Mouse (Mus musculus) lung, embryonic 14.5 days (tissue): ENCODE measurements around the gene Zfp369. TPM values are rescaled to one million over a fixed set of nuclear protein-coding genes. Genes with fewer than 3 reads are reported as not detected.

ENCODE experiments used
- ATAC-seq: fragments of 200-750 bp; cut with Nextera tagmentation; 2 replicates; pipeline ENCODE4 v1.8.0; 2017; ENCODE audit warnings: mild to moderate bottlenecking, moderate TSS enrichment, moderate library complexity; ENCODE audit not compliant: insufficient read depth
- DNase-seq: peaks from one replicate; pipeline ENCODE4 v3.0.0-alpha.2; 2015
- H3K27ac ChIP-seq: fragments of 300-500 bp; sonication (generic); 2 replicates; pipeline ENCODE4 v1.5.1; 2014; ENCODE audit warnings: low read depth, mild to moderate bottlenecking, moderate library complexity
- H3K27me3 ChIP-seq: fragments of 300-500 bp; sonication (generic); 2 replicates; pipeline ENCODE4 v1.6.1; 2014; ENCODE audit warnings: low read length, control low read depth; ENCODE audit not compliant: insufficient read depth
- H3K36me3 ChIP-seq: fragments of 300-500 bp; sonication (generic); 2 replicates; pipeline ENCODE4 v1.6.1; 2014; ENCODE audit warnings: control low read depth; ENCODE audit not compliant: insufficient read depth
- H3K4me1 ChIP-seq: fragments of 300-500 bp; sonication (generic); 2 replicates; pipeline ENCODE4 v1.6.1; 2014; ENCODE audit warnings: antibody characterized with exemption, control low read depth; ENCODE audit not compliant: insufficient read depth
- H3K4me2 ChIP-seq: fragments of 300-500 bp; sonication (generic); 2 replicates; pipeline ENCODE4 v1.6.1; 2014; ENCODE audit warnings: mild to moderate bottlenecking
- H3K4me3 ChIP-seq: fragments of 300-500 bp; sonication (generic); 2 replicates; pipeline ENCODE4 v1.5.1; 2014; ENCODE audit warnings: low read depth, low read length
- H3K9ac ChIP-seq: fragments of 300-500 bp; sonication (generic); 2 replicates; pipeline ENCODE4 v1.6.1; 2014
- H3K9me3 ChIP-seq: fragments of 300-500 bp; sonication (generic); 2 replicates; pipeline ENCODE4 v1.6.1; 2016; ENCODE audit warnings: low read depth, low read length, control low read depth
- CTCF ChIP-seq: IDR thresholded peaks from 2 replicates; pipeline ENCODE4 v1.5.1; 2016; ENCODE audit warnings: antibody characterized with exemption, low read depth
- WGBS: fragments of 180-500 bp; shearing (Covaris S2); extraction: QIAGEN DNeasy Blood & Tissue Kit; methylation state at CpG from one replicate; pipeline ENCODE4 v1.1.7; 2014; 5-methylcytosine and 5-hydroxymethylcytosine counted together
- polyA plus RNA-seq: library from polyadenylated mRNA; unstranded; fragments of >200 nt; fragmentation: Nextera tagmentation; extraction: Ambion mirVana; gene quantifications from 2 replicates; pipeline ENCODE4 v1.2.1, GENCODE M21; 2014

Zfp369 gene
- polyA plus RNA-seq: 17.2 and 17.9 TPM in 2 replicates

DNA sequence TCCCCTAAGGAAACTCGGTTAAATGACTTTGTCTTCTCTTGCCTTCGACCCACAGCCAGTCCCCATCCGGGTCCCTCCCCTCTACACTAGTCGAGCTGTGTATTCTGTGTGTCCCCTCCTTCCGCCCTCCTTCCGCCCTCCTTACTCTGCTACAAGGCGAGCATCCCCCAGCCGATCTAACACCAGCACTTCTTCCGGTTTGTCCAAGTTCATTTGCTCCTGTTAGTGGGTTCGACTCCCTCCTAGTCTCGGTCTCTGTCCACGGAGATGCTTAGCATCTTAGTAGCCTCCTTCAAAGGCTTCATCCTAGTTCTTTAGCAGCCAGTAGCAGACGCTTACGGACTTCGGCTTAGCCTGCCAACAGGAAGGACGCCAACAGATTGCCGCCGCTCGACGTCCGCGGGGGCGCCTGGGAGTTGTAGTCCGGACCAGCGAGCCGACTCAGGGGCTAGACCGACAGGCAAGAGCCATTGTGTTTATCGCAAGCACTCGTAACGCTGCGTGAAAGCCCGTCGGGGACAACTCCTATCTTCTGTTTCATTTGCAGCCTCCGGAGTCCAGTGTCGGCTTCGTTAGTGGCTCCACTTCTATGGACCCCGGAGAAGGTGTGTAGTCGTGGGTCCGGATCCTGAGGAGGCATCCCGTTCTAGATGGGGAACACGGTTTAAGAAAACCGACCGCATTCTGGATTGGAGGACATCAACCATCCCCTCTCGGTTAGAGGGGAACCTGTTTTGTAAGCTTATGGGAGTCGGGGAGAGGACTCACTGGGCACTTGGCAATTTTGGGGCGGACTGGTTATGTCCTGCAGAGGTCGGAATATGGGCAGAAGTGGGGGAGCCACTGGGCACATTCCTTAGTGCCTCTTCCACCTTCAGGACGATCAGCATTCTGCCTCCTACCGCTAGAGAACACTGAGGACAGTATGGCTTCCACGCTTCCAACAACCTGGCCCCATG is at the start of gene Zfp369:
Gene Zfp369, plus strand, starts transcription at position 432 of the 959 bp plus-strand sequence.
- H3K4me2 ChIP-seq: peak within 1 kb of the TSS; percentile 70
- WGBS: under 1% methylated on average over 50 of the region's 50 CpGs
- peak within 1 kb of the TSS; percentile 83 for H3K27ac ChIP-seq
- H3K4me1 ChIP-seq: no peaks in the 10 kb centered on the region
- ATAC-seq: peak; percentile 99
- H3K27me3 ChIP-seq: no peaks in the 10 kb centered on the region
- peak within 1 kb of the TSS; percentile 70 for H3K9ac ChIP-seq
- TF ChIP-seq CTCF: peak; percentile 35
- peaks cover 10% of the 10 kb centered on the region; the same call in 1 of the 2 replicates for H3K9me3 ChIP-seq
- H3K4me3 ChIP-seq: peak within 1 kb of the TSS; percentile 51
- H3K36me3 ChIP-seq: no peaks in the 10 kb centered on the region
- peak; percentile 96 for DNase-seq

DNA sequence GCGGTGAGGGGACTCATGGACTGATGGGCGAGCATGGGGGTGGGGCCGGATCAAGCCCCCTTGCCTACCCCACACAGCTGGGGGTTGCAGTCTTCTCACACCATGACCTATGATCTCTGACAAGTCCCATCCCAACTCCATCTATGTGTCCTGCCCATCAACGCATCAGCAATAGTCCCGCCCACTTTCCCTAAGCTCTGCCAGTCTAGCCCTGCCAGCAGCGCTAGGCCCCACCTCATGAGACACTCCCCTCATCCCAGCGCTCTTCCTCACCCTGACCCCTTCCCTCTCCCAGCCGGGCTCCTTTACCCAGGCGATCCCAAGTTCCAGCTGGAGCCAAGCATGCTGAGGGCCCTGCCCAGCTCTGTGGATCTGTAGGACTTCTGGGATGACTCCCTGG is 41.4 kb upstream of the Zfp369 start:
- Histone ChIP-seq H3K9ac (no peak overlapping the region), H3K4me2 (no peak overlapping the region), H3K4me1 (peaks cover 2% of the 10 kb centered on the region; the same call in 1 of the 2 replicates), H3K27ac (no peak overlapping the region), H3K36me3 (no peaks in the 10 kb centered on the region), H3K4me3 (no peak overlapping the region), H3K9me3 (no peaks in the 10 kb centered on the region), H3K27me3 (no peaks in the 10 kb centered on the region)
- WGBS: 64% methylated on average over 9 of the region's 9 CpGs
- TF ChIP-seq CTCF: no peak
- DNase-seq (no peak), ATAC-seq (no peak)

DNA sequence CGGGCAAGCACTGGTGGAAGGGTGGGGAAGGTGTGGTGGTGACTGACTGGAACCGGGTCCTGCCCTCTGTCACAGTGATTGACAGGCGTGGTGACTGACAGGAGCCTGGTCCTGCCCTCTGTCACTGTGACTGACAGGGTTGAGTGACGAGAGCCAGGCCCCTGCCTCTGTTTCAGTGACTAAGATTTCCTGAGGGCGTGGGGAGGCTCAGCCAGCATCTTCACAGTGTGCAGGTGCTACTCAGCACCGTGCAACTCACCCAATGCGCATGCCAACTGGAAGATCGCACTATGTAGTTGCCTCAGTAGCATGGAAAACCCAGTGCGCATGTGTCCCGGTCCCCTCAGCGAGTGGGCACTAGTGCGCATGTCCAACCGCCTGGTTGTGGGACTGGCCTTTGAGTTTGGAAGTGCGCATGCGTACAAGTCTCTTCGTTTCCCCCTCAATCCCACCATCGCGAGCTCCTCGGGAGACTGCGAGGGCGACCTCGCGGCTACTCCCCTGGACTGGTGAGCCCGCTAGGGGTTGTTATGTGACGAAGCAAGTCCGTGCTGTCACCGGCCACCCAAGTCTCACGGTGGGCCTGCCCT is 38.0 kb upstream of the Zfp369 start:
- H3K4me2 ChIP-seq: peak overlapping the region; percentile 93

DNA sequence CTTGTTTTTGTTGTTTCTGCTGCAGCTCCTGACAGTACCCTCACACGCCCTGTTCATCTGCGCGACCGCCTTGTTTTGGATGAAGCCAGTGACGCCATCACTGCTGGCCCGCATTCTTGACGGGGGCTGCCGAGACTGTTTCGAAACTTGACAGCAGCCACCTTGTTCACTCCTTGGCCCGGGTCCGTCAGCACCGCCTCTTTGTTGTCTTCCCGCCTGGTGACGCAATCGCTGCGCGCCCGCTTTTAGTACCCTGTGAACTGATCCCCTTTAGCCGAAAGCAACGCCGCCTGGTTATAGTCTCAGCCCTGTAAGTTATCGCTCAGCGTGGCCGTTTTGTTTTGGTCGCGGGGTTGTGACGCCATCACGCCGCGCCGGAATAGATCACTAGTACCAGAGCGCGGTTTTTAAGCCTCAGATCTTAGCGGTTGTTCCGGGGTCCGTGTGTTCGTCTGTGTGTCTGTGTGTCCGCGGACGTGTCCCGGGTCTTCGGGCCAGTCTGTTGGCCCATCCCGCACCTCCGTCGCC is 37.5 kb upstream of the Zfp369 start:
- H3K9ac ChIP-seq: peak overlapping the region; percentile 68
- ATAC-seq (peak; percentile 90), DNase-seq (peak; percentile 96)
- peak overlapping the region; percentile 93 for H3K27ac ChIP-seq
- H3K36me3 ChIP-seq: no peaks in the 10 kb centered on the region
- no peaks in the 10 kb centered on the region for H3K27me3 ChIP-seq
- under 1% methylated on average over 45 of the region's 45 CpGs for WGBS
- TF ChIP-seq CTCF: no peak
- H3K4me2 ChIP-seq: peak overlapping the region; percentile 93
- peaks cover 3% of the 10 kb centered on the region; the same call in 1 of the 2 replicates for H3K4me1 ChIP-seq
- no peaks in the 10 kb centered on the region; the same call in 1 of the 2 replicates for H3K9me3 ChIP-seq
- peak overlapping the region; percentile 72 for H3K4me3 ChIP-seq

More for the DNA sequence above, 38.0 kb upstream of the Zfp369 start:
- Histone ChIP-seq H3K4me3 (peak overlapping the region; percentile 72), H3K9me3 (no peaks in the 10 kb centered on the region; the same call in 1 of the 2 replicates), H3K4me1 (peaks cover 3% of the 10 kb centered on the region; the same call in 1 of the 2 replicates), H3K9ac (peak overlapping the region; percentile 68), H3K36me3 (no peaks in the 10 kb centered on the region), H3K27me3 (no peaks in the 10 kb centered on the region), H3K27ac (peak overlapping the region; percentile 93)
- peak; percentile 95 for ATAC-seq
- WGBS: 1% methylated on average over 28 of the region's 28 CpGs
- DNase-seq: peak; percentile 98
- no peak for TF ChIP-seq CTCF

DNA sequence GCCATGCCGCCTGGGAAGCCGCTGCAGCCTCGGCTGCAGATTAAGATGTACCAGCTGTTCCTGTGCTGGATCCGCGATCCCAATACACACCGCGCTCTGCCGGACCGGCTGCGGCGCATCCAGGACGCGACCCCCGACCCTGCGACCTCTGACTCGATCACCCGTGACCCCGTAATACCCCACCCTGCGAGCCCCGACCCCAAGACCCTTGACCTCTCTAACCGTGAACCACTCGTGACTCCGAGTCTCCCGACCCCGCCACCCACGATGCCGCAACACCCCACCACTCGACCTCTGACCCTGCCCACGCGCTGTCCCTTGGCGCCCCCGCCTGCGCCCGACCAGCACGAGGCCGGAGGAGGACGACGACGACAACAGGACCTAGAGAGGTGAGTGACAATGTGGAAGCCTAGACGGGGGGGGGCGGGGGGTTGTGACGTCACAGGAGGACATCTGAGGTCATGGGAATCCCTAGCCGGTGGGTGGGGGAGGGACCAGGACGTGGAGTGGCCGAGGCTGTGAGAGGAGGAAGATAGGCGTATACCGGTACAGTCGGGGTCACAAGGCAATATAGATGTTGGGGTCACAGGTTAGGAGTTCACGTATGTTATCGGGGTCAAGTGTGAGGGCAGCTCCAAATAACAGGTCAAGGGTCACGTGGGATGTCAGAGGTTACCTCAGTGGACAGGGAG is 36.8 kb upstream of the Zfp369 start:
- no peaks in the 10 kb centered on the region; the same call in 1 of the 2 replicates for H3K9me3 ChIP-seq
- no peak; the same call in 1 of the 2 replicates for ATAC-seq
- peak overlapping the region; percentile 72 for H3K4me3 ChIP-seq
- H3K36me3 ChIP-seq: no peaks in the 10 kb centered on the region
- peak overlapping the region; percentile 93 for H3K4me2 ChIP-seq
- H3K4me1 ChIP-seq: peaks cover 3% of the 10 kb centered on the region; the same call in 1 of the 2 replicates
- no peak for DNase-seq
- peak overlapping the region; percentile 68 for H3K9ac ChIP-seq
- no peak for TF ChIP-seq CTCF
- H3K27me3 ChIP-seq: no peaks in the 10 kb centered on the region
- peak overlapping the region; percentile 93 for H3K27ac ChIP-seq
- WGBS: 3% methylated on average over 51 of the region's 51 CpGs

DNA sequence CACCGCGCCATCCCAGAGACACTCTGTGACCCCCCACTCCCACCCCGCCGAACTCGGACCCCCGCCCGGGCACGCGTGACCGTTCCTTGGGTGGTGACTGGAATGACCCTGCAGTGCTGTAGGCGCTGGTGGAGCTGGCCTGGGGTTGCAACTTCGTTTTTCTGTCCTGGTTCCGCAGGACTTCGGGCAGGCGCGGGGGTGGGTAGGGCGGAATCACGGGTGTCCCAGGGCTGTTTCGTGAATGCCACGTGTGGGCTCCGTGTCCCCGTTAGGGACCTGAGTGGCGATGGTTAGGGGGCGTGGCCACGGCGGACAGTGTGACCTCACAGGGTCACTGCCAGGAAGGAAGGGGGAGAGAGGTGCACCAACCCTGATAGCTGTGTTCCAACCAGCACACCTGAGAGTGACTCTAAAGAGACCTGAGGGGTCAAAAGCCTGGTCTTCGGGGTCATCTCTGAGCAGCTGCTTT is 36.3 kb upstream of the Zfp369 start:
- WGBS: 30% methylated on average over 27 of the region's 27 CpGs
- Histone ChIP-seq H3K36me3 (no peaks in the 10 kb centered on the region), H3K4me2 (peak overlapping the region; percentile 93), H3K27me3 (no peaks in the 10 kb centered on the region), H3K9ac (peak overlapping the region; percentile 68), H3K4me1 (peaks cover 3% of the 10 kb centered on the region; the same call in 1 of the 2 replicates), H3K4me3 (peak overlapping the region; percentile 72), H3K9me3 (peaks cover under 1% of the 10 kb centered on the region; the same call in 1 of the 2 replicates), H3K27ac (no peak overlapping the region)
- DNase-seq (no peak), ATAC-seq (no peak)
- TF ChIP-seq CTCF: no peak
